Mouse (Mus musculus) neural tube, embryonic 12.5 days (tissue): ENCODE results near the gene Eif2ak3. TPM values are rescaled to one million over a fixed set of nuclear protein-coding genes. Genes with fewer than 3 reads are reported as not detected.
"Not testable (repeated sequence)": the region's sequence is repeated elsewhere in the genome, so short reads cannot be mapped to it uniquely, and the experiment has no call there.

Experiments
- ATAC-seq: fragments of 200-750 bp; cut with Nextera tagmentation; 2 replicates; pipeline ENCODE4 v1.8.0; 2017; ENCODE audit warnings: low read depth, mild to moderate bottlenecking, moderate TSS enrichment, moderate library complexity; ENCODE audit not compliant: low FRiP score
- H3K27ac ChIP-seq: fragments of 300-500 bp; sonication (generic); 2 replicates; pipeline ENCODE4 v1.5.1; 2016
- H3K27me3 ChIP-seq: fragments of 300-500 bp; sonication (generic); replicated peaks from 2 replicates; pipeline ENCODE4 v1.6.1; 2016; ENCODE audit warnings: mild to moderate bottlenecking
- H3K36me3 ChIP-seq: fragments of 300-500 bp; sonication (generic); 2 replicates; pipeline ENCODE4 v1.6.1; 2016; ENCODE audit warnings: mild to moderate bottlenecking
- H3K4me1 ChIP-seq: fragments of 300-500 bp; sonication (generic); 2 replicates; pipeline ENCODE4 v1.6.1; 2016
- H3K4me2 ChIP-seq: fragments of 300-500 bp; sonication (generic); replicated peaks from 2 replicates; pipeline ENCODE4 v1.6.1; 2016; ENCODE audit warnings: mild to moderate bottlenecking
- H3K4me3 ChIP-seq: fragments of 300-500 bp; sonication (generic); 2 replicates; pipeline ENCODE4 v1.5.1; 2016
- H3K9ac ChIP-seq: fragments of 300-500 bp; sonication (generic); 2 replicates; pipeline ENCODE4 v1.6.1; 2016; ENCODE audit warnings: mild to moderate bottlenecking
- H3K9me3 ChIP-seq: fragments of 300-500 bp; sonication (generic); 2 replicates; pipeline ENCODE4 v1.6.1; 2016; ENCODE audit warnings: mild to moderate bottlenecking
- WGBS: fragments of 180-500 bp; shearing (Covaris S2); methylation state at CpG from one replicate; pipeline ENCODE4 v1.1.7; 2016; 5-methylcytosine and 5-hydroxymethylcytosine counted together
- polyA plus RNA-seq: library from polyadenylated mRNA; unstranded; fragments of >200 nt; fragmentation: Nextera tagmentation; extraction: Ambion mirVana; gene quantifications from 2 replicates; pipeline ENCODE4 v1.2.1, GENCODE M21; 2016

Gene Eif2ak3
- polyA plus RNA-seq, 1 experiment from 2014 or later: 17.7 TPM

DNA sequence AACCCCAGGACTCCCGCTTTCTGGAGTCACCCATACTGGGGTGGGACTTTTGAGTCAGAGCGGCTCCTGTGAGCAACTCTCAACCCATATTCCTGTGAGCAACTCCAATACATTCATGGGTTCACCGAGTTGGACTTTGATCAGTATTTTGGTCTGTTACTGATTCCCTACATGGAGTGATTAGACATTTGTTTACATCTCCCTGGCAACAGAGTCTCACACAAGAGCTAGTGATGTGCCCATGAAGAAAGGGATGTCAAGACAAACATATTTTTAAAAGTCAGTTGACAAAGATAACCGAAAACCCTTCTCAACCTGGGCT is 29.7 kb upstream of the Eif2ak3 start:
- Histone ChIP-seq H3K27ac (no peak overlapping the region), H3K27me3 (no peaks in the 10 kb centered on the region), H3K4me3 (no peak overlapping the region), H3K4me2 (no peak overlapping the region), H3K36me3 (no peaks in the 10 kb centered on the region), H3K9me3 (no peaks in the 10 kb centered on the region), H3K4me1 (no peaks in the 10 kb centered on the region), H3K9ac (no peak overlapping the region)
- ATAC-seq: no peak
- WGBS: 88% methylated on average over 4 of the region's 4 CpGs

DNA sequence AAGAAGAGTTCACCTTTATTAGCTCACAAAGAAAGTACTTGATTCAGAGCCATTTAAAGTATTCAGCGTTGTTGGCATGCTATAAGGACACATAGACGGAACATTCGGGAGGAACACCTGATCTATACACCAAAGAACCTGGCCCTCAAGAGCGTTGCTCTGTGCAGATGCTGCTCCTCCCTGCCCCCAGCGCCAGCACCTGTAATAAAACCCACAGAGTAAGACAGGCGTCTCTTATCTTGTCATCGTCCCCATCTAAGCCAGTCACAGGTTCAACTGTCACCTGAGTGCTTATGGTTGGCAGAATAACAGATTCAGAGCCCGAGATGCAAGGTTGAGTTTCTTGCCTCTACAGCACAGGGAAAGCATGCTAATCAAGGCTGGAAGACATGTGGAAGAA is 28.8 kb upstream of the Eif2ak3 start:
- Histone ChIP-seq H3K36me3 (no peaks in the 10 kb centered on the region), H3K4me3 (no peak overlapping the region), H3K9ac (no peak overlapping the region), H3K4me1 (no peaks in the 10 kb centered on the region), H3K27me3 (no peaks in the 10 kb centered on the region), H3K4me2 (no peak overlapping the region), H3K9me3 (no peaks in the 10 kb centered on the region), H3K27ac (no peak overlapping the region)
- WGBS: 82% methylated on average over 8 of the region's 8 CpGs
- no peak for ATAC-seq

DNA sequence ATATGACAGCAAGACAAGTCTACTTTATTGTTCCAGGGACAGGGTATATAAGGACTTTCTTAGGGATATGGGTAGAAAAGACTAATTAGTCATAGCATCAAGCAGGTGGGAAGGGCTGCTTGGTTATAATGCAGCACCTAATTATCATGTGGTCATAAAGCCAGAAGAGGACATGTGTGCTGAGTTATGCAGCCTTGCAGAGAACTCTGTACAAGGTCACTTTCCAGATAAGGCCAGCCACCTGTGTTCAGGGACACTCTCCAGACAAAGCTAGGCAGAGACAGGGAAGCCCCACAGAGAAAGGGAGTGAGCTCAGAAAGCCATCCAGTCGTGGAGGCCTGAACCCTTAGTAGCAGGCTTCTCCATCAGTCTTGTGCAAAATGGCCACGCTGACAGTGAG is 22.7 kb upstream of the Eif2ak3 start:
- Histone ChIP-seq H3K4me2 (no peak overlapping the region), H3K27ac (no peak overlapping the region), H3K9ac (no peak overlapping the region), H3K9me3 (no peaks in the 10 kb centered on the region), H3K27me3 (no peaks in the 10 kb centered on the region), H3K36me3 (no peaks in the 10 kb centered on the region), H3K4me1 (no peaks in the 10 kb centered on the region), H3K4me3 (no peak overlapping the region)
- 71% methylated on average over 2 of the region's 2 CpGs for WGBS
- no peak for ATAC-seq

DNA sequence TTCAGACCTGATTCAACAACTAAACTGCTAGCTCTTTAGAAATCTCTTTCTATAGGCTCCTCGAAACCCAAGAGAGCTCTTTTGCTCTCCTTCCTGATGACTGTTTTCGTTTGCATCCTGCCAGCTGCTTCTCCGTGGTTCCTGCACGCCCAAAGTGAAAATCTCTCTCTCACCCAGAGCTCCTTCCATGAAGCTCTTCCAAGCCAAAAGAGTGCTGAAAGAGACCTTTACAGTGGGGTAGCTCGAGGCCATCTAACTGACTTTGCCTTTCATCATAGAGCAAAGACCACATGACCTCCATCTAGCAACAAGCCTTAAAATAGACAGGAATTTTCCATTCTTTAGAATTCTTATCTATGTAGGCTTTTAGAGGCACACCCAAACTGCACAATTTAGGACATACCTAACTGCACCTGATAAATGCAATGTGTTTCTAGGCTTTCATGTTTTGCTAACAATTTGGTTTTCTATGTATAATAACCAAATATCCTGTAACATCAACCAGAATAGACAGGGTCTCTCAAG is 21.9 kb upstream of the Eif2ak3 start:
- ATAC-seq: no peak
- Histone ChIP-seq H3K27me3 (no peaks in the 10 kb centered on the region), H3K4me2 (no peak overlapping the region), H3K4me3 (no peak overlapping the region), H3K27ac (no peak overlapping the region), H3K4me1 (no peaks in the 10 kb centered on the region), H3K9ac (no peak overlapping the region), H3K36me3 (no peaks in the 10 kb centered on the region), H3K9me3 (no peaks in the 10 kb centered on the region)
- 63% methylated on average over 5 of the region's 5 CpGs for WGBS

DNA sequence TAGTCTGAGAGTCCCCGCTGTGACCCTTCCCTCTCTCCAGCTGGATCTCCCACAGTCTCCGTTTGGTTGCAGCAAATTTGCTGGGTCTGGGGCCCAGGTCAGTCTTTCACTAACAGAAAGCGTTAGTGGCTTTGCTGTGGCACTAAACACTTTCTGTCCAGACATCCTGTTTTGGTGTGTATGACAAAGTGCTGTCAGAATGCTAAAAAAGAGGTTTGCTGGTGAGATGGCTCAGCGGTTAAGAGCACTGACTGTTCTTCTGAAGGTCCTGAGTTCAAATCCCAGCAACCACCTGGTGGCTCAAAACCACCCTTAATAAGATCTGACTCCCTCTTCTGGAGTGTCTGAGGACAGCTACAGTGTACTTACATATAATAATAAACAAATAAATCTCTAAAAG is 21.0 kb upstream of the Eif2ak3 start:
- not testable (repeated sequence) for ATAC-seq, H3K36me3 ChIP-seq, H3K4me1 ChIP-seq, H3K4me2 ChIP-seq, H3K9me3 ChIP-seq, H3K4me3 ChIP-seq, H3K9ac ChIP-seq, H3K27me3 ChIP-seq, H3K27ac ChIP-seq
- 78% methylated on average over 4 of the region's 4 CpGs for WGBS

DNA sequence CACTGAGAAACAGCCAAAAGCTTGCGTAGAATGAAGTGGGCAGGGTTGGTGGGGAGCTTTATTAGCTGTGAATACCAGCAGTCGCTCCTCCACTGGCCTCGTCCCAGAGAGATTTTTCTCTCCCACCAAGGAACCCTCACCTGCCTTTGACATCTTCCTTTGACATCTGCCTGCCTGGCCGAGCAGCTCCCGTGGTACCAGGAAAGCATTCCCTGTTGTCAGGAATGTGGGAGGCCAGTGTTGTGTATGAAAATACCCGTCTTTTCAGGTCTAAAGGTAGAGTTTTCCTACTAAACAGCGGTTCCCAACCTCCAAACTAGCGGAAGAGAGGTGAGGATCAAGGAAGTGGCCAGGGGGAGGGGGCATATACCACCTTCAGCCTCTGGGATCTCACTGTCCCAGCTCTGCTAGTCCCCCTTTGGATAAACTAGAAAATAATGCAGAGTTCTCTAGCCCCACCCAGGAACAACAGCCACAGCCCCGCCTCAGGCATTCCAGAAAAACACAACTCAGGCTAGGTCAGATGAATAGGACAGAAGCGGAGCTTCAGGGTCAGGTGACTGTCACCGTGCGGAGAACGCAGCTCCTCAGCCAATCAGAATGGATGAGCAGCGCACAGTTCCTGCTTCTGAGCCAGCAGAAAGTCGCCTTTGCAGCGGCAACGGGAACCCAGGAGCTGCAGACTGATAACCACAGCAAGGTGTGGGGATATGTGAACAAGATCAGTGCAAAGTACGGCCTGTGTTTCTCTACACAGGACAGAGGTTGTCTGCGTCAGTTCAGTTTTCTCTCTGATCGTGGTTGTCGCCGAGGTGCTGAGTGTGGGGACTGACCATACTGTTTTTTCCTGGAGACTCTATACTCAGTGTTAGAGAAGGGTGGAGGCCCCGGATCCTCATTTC is 20.0 kb upstream of the Eif2ak3 start:
- H3K27me3 ChIP-seq: no peaks in the 10 kb centered on the region
- WGBS: 11% methylated on average over 23 of the region's 23 CpGs
- ATAC-seq: peak; percentile 93
- no peak overlapping the region for H3K27ac ChIP-seq
- peak overlapping the region; percentile 47 for H3K9ac ChIP-seq
- H3K4me3 ChIP-seq: peak overlapping the region; percentile 36
- peak overlapping the region; percentile 77 for H3K4me2 ChIP-seq
- H3K4me1 ChIP-seq: no peaks in the 10 kb centered on the region
- no peaks in the 10 kb centered on the region for H3K36me3 ChIP-seq
- H3K9me3 ChIP-seq: no peaks in the 10 kb centered on the region

DNA sequence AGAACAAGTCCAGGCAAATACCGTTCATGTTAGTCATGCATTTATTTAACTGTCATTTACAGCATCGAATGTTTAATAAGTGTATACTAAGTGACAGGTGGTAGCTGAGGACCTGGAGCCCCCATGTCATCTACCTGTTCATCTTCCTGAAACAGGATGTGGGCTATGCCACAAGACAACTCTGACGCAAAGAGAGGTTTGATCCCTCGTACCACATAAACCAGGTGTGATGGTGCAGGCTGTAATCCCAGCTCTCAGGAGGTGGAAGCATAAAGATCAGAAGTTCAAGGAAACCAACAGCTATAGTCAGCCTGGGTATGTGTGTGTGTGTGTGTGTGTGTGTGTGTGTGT is 19.4 kb upstream of the Eif2ak3 start:
- peak overlapping the region; percentile 36; the same call in 1 of the 2 replicates for H3K4me3 ChIP-seq
- peak; percentile 27 for ATAC-seq
- no peaks in the 10 kb centered on the region for H3K36me3 ChIP-seq
- no peaks in the 10 kb centered on the region for H3K27me3 ChIP-seq
- H3K9ac ChIP-seq: no peak overlapping the region
- peak overlapping the region; percentile 77 for H3K4me2 ChIP-seq
- H3K27ac ChIP-seq: no peak overlapping the region
- 53% methylated on average over 4 of the region's 4 CpGs for WGBS
- no peaks in the 10 kb centered on the region for H3K9me3 ChIP-seq
- H3K4me1 ChIP-seq: no peaks in the 10 kb centered on the region

DNA sequence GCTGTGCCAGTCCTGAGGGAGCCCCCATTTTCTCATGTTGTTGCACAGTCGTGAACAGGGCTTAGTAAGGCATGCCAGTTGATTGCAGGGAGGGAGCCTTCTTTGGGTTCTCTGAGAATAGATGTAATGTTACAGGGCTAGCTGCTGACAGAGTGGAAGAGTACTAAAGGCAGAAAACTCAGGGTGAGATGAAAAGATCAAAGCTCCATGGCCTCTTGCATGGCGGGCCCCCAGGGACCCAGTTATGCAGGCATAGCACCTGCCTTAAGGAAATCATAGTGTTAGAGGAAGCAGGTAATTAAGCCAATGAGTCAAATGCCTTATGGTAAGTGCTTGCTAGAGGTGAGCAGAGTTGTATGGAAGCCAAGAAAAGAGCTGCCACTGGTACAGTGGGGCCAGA is 14.9 kb upstream of the Eif2ak3 start:
- no peak overlapping the region for H3K4me2 ChIP-seq

DNA sequence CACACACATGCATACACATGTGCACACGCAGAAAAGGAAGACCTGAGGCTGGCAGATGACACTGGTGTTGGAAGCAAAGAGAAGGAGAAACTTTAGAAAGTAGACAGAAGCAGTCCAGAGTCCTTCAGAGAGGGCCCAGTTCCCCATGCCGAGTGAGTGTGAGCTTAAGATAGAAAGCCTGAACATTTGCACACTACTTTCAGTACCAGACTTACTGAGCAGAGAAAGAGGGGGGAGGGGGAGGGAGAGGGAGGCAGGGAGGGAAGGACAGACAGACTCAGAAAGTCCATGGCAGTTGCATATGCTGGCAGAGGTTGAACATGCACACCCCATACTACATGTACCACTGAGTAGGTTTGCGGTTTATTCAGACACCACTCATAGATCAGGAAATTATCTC is 13.8 kb upstream of the Eif2ak3 start:
- no peak overlapping the region for H3K27ac ChIP-seq
- ATAC-seq: no peak
- no peak overlapping the region for H3K9ac ChIP-seq
- no peak overlapping the region for H3K4me3 ChIP-seq
- H3K27me3 ChIP-seq: no peaks in the 10 kb centered on the region
- H3K4me2 ChIP-seq: no peak overlapping the region
- H3K36me3 ChIP-seq: no peaks in the 10 kb centered on the region
- 89% methylated on average over 3 of the region's 3 CpGs for WGBS
- H3K4me1 ChIP-seq: no peaks in the 10 kb centered on the region
- no peaks in the 10 kb centered on the region for H3K9me3 ChIP-seq

More for the DNA sequence above, 14.9 kb upstream of the Eif2ak3 start:
- Histone ChIP-seq H3K9ac (no peak overlapping the region), H3K36me3 (no peaks in the 10 kb centered on the region), H3K4me3 (no peak overlapping the region), H3K4me1 (no peaks in the 10 kb centered on the region), H3K27me3 (no peaks in the 10 kb centered on the region), H3K9me3 (no peaks in the 10 kb centered on the region), H3K27ac (no peak overlapping the region)
- ATAC-seq: no peak
- 52% methylated on average over 2 of the region's 2 CpGs for WGBS

DNA sequence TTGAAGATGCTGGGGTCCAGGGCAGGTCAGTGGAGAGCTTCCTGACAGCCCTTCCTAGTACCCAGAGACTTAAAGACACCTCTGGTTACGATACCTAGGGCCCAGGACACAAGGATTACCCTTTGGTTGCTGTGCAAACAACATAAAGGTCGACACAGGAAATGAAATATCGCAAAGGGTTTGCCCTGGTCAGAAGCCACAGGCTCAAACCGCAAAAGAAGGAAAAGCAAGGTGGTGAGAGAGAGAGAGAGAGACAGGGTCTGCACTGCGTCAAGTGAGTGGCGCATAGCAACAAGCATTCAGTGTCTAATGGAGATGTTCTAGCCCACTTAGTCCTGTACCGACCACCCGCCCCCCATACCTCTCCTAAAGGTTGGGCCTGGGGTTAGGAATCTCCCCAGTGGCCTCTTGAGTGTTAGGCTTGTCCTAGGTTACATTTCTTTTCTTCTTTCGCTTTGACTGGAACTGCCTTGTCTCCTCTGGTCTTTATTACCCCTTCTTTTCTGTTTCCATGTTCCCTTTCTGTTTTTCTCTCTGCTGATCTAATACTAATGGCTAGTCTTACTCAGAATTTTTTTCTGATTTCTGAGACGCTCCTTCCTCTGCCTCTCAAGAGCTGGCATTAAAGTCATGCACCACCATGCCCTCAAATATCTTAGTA is 13.0 kb upstream of the Eif2ak3 start:
- Histone ChIP-seq H3K4me3 (no peak overlapping the region), H3K27ac (no peak overlapping the region), H3K4me1 (no peaks in the 10 kb centered on the region), H3K36me3 (no peaks in the 10 kb centered on the region), H3K4me2 (no peak overlapping the region), H3K9ac (no peak overlapping the region), H3K27me3 (no peaks in the 10 kb centered on the region), H3K9me3 (no peaks in the 10 kb centered on the region)
- 81% methylated on average over 10 of the region's 10 CpGs for WGBS
- no peak for ATAC-seq

DNA sequence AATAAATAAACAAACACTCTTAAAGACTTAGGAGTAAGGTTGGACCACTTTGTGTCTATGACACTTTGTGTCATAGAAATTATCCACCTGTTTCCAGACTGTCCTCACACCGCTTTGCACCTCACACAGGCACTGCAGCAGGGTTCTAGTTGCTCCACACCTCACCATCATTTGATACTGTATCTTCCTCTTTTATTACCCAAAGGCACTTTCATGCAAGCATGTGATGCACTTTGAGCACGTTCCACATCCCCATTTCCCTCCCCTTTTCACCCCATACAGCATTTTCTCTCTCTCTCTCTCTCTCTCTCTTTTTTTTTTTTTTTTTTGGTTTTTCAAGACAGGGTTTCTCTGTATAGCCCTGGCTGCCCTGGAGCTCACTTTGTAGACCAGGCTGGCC is 7.0 kb upstream of the Eif2ak3 start:
- WGBS: 92% methylated on average over 2 of the region's 2 CpGs
- Histone ChIP-seq H3K9ac (no peak overlapping the region), H3K27ac (no peak overlapping the region), H3K4me2 (no peak overlapping the region), H3K27me3 (no peaks in the 10 kb centered on the region), H3K9me3 (no peaks in the 10 kb centered on the region), H3K4me1 (no peaks in the 10 kb centered on the region), H3K36me3 (no peaks in the 10 kb centered on the region), H3K4me3 (no peak overlapping the region)
- ATAC-seq: no peak

DNA sequence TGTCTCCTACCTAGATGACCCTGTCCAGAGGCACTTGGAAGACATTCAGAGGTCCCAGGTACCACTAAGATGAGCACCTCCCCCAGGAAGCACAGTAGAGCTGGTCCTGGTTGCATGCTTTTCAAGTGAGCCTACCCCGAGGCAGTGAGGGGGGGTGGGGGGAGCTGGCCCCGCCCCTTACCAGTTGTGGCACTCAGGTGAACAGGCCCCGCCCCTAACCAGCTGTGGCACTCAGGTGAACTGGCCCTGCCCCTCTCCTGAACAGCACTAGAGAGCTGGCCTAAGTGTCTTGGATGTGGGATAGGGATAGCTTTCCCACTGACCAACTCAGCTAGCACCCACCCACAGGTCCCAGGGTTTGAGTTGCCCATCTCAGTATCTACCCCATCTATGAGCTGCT is 5.8 kb upstream of the Eif2ak3 start:
- Histone ChIP-seq H3K4me1 (peaks cover 4% of the 10 kb centered on the region; the same call in 1 of the 2 replicates), H3K27me3 (no peaks in the 10 kb centered on the region), H3K9me3 (no peaks in the 10 kb centered on the region), H3K4me3 (no peak overlapping the region), H3K36me3 (no peaks in the 10 kb centered on the region), H3K9ac (no peak overlapping the region), H3K27ac (no peak overlapping the region), H3K4me2 (no peak overlapping the region)
- WGBS: 59% methylated on average over 3 of the region's 3 CpGs
- no peak for ATAC-seq
